Comparison of ENCODE assay signal across 11 mouse cellular contexts in the genomic region with DNA sequence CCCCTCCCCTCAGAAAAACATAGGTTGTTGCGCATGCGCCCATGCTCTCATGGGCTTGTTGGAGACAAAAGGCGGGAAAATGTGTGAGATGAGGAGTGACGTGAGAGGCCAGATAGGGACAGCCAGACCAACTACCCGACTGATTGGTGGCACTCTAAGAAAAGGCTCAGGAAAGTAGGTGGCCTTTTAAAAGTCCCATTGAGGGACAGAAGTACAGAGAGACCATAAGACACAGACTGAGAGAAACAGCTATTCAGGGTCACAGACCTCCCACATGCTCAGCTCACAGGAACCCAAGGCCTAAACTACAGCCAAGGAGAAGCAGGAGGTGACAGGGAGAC. TPM values are rescaled to one million over a fixed set of nuclear protein-coding genes. Genes with fewer than 3 reads are reported as not detected.
DNase-seq lines count a peak whose midpoint lies in the region; ATAC-seq lines count a peak whose summit lies in the region.
"Had no signal": no experiment of that assay in that cellular context is flagged by ENCODE, and none has a peak within 500 bp of the region (broad histone marks: within the 10 kb centered on the region; RNA-seq: fewer than 3 reads in every experiment).

No protein-coding gene starts in this region.

- peaks cover 24% of the 10 kb centered on the region for H3K27me3 ChIP-seq in heart, embryonic 12.5 days (replicated peaks)
- peaks cover 40% of the 10 kb centered on the region for H3K27me3 ChIP-seq in midbrain, embryonic 10.5 days (ENCODE audit: low read depth, poor library complexity, severe bottlenecking)
- peaks cover 4% of the 10 kb centered on the region for H3K27me3 ChIP-seq in midbrain, embryonic 11.5 days (ENCODE audit: control insufficient read depth, insufficient read depth, low read length)
- H3K27me3 ChIP-seq in limb, embryonic 15.5 days: peaks cover 7% of the 10 kb centered on the region; the same call in 1 of the 2 replicates
- H3K27me3 ChIP-seq in stomach, embryonic 16.5 days (ENCODE audit: control insufficient read depth, insufficient read depth, low read length): no peaks in the 10 kb centered on the region

- peak; percentile 19; the same call in 1 of the 2 replicates for ATAC-seq in heart, embryonic 12.5 days (ENCODE audit: insufficient number of reproducible peaks, low FRiP score)
- no peak for ATAC-seq in midbrain, embryonic 11.5 days (ENCODE audit: low FRiP score)
- ATAC-seq in limb, embryonic 15.5 days (ENCODE audit: insufficient number of reproducible peaks, low FRiP score, low TSS enrichment, low read depth): no peak
- ATAC-seq in stomach, embryonic 16.5 days (ENCODE audit: insufficient read depth, low FRiP score): 0 out of 2 replicates have a peak, but pooled peaks have one; percentile 3

- H3K9me3 ChIP-seq in heart, embryonic 12.5 days (replicated peaks): no peaks in the 10 kb centered on the region
- no peaks in the 10 kb centered on the region for H3K9me3 ChIP-seq in midbrain, embryonic 10.5 days (replicated peaks)
- no peaks in the 10 kb centered on the region for H3K9me3 ChIP-seq in midbrain, embryonic 11.5 days (ENCODE audit: control insufficient read depth, low read length)
- no peaks in the 10 kb centered on the region for H3K9me3 ChIP-seq in limb, embryonic 15.5 days
- H3K9me3 ChIP-seq in stomach, embryonic 16.5 days (replicated peaks; ENCODE audit: control insufficient read depth, low read length): no peaks in the 10 kb centered on the region

- DNase-seq in heart, adult 11 months: no peak
- DNase-seq in midbrain, embryonic 10.5 days (ENCODE audit: low spot score): no peak
- DNase-seq in midbrain, embryonic 11.5 days (ENCODE audit: low spot score, missing footprints): no peak
- DNase-seq in left cerebral cortex, adult 11 months (ENCODE audit: low spot score): no peak
- no peak for DNase-seq in urinary bladder, postnatal 10 days (ENCODE audit: low spot score)

- no peak overlapping the region for H3K4me3 ChIP-seq in heart, embryonic 12.5 days
- peak overlapping the region; percentile 52; the same call in 1 of the 2 replicates for H3K4me3 ChIP-seq in midbrain, embryonic 10.5 days
- H3K4me3 ChIP-seq in midbrain, embryonic 11.5 days (ENCODE audit: low read depth, low read length): no peak overlapping the region
- H3K4me3 ChIP-seq in limb, embryonic 15.5 days: peak overlapping the region; percentile 45; the same call in 1 of the 2 replicates
- no peak overlapping the region; the same call in 1 of the 2 replicates for H3K4me3 ChIP-seq in stomach, embryonic 16.5 days (replicated peaks; ENCODE audit: low read length)

- no peak overlapping the region for H3K9ac ChIP-seq in heart, embryonic 12.5 days
- no peak overlapping the region for H3K9ac ChIP-seq in midbrain, embryonic 11.5 days (ENCODE audit: low read length)
- H3K9ac ChIP-seq in limb, embryonic 15.5 days: no peak overlapping the region
- no peak overlapping the region for H3K9ac ChIP-seq in stomach, embryonic 16.5 days (ENCODE audit: low read length)

- H3K27ac ChIP-seq in heart, embryonic 12.5 days (ENCODE audit: poor library complexity, severe bottlenecking): no peak overlapping the region
- H3K27ac ChIP-seq in midbrain, embryonic 10.5 days (replicated peaks): peak overlapping the region; percentile 89
- H3K27ac ChIP-seq in midbrain, embryonic 11.5 days (ENCODE audit: low read depth, low read length): no peak overlapping the region
- no peak overlapping the region for H3K27ac ChIP-seq in limb, embryonic 15.5 days
- no peak overlapping the region for H3K27ac ChIP-seq in stomach, embryonic 16.5 days (ENCODE audit: low read length)
- H3K27ac ChIP-seq: macrophage had no signal

- 2% methylated on average over 5 of the region's 5 CpGs for WGBS in heart, embryonic 12.5 days
- WGBS in midbrain, embryonic 10.5 days: 2% methylated on average over 5 of the region's 5 CpGs
- WGBS in midbrain, embryonic 11.5 days: 0% methylated on average over 5 of the region's 5 CpGs
- under 1% methylated on average over 5 of the region's 5 CpGs for WGBS in limb, embryonic 15.5 days
- WGBS in stomach, embryonic 16.5 days: under 1% methylated on average over 5 of the region's 5 CpGs

- peak overlapping the region; percentile 70; the same call in 1 of the 2 replicates for H3K4me2 ChIP-seq in heart, embryonic 12.5 days
- no peak overlapping the region for H3K4me2 ChIP-seq in midbrain, embryonic 11.5 days
- H3K4me2 ChIP-seq in limb, embryonic 15.5 days: peak overlapping the region; percentile 56; the same call in 1 of the 2 replicates
- peak overlapping the region; percentile 50; the same call in 1 of the 2 replicates for H3K4me2 ChIP-seq in stomach, embryonic 16.5 days (ENCODE audit: low read depth, low read length)

- no peaks in the 10 kb centered on the region; the same call in 1 of the 2 replicates for H3K4me1 ChIP-seq in heart, embryonic 12.5 days (replicated peaks)
- peaks cover 12% of the 10 kb centered on the region for H3K4me1 ChIP-seq in midbrain, embryonic 10.5 days
- H3K4me1 ChIP-seq in midbrain, embryonic 11.5 days (ENCODE audit: control insufficient read depth, insufficient read depth, low read length): peaks cover 3% of the 10 kb centered on the region; the same call in 1 of the 2 replicates
- peaks cover 5% of the 10 kb centered on the region; the same call in 1 of the 2 replicates for H3K4me1 ChIP-seq in limb, embryonic 15.5 days
- H3K4me1 ChIP-seq in stomach, embryonic 16.5 days (ENCODE audit: control insufficient read depth, insufficient read depth, low read length): no peaks in the 10 kb centered on the region

- no peaks in the 10 kb centered on the region for H3K36me3 ChIP-seq in heart, embryonic 12.5 days
- H3K36me3 ChIP-seq in midbrain, embryonic 10.5 days: no peaks in the 10 kb centered on the region
- no peaks in the 10 kb centered on the region for H3K36me3 ChIP-seq in midbrain, embryonic 11.5 days (ENCODE audit: control insufficient read depth, insufficient read depth, low read length)
- no peaks in the 10 kb centered on the region for H3K36me3 ChIP-seq in limb, embryonic 15.5 days
- no peaks in the 10 kb centered on the region for H3K36me3 ChIP-seq in stomach, embryonic 16.5 days (ENCODE audit: control insufficient read depth, insufficient read depth, low read length)

RNA-seq across cellular contexts. Expression of a gene that starts 20.4 kb away (rescaled TPM):
- polyA plus RNA-seq in heart, embryonic 12.5 days (2016; fragmentation: Nextera tagmentation; extraction: Ambion mirVana): 0.40 and 0.94 TPM in 2 replicates
- polyA plus RNA-seq in midbrain, embryonic 10.5 days (2016; fragmentation: Nextera tagmentation; extraction: Ambion mirVana): 1.7 TPM in 2 replicates
- 0.31 and 1.1 TPM in 2 replicates for polyA plus RNA-seq in midbrain, embryonic 11.5 days (2014; fragmentation: Nextera tagmentation; extraction: Ambion mirVana)
- 0.43 and 0.58 TPM in 2 replicates for polyA plus RNA-seq in limb, embryonic 15.5 days (2015; fragmentation: Nextera tagmentation; extraction: Ambion mirVana)
- polyA plus RNA-seq in stomach, embryonic 16.5 days (2015; fragmentation: Nextera tagmentation; extraction: Ambion mirVana): 0.84 and 1.2 TPM in 2 replicates
- polyA plus RNA-seq: CD4-positive, CD25-positive, alpha-beta regulatory T cell, adult 4 months had no signal

RNA-seq across cellular contexts. Expression of a gene that starts 22.1 kb away (rescaled TPM):
- 0.55 and 0.63 TPM in 2 replicates for polyA plus RNA-seq in heart, embryonic 12.5 days (2016; fragmentation: Nextera tagmentation; extraction: Ambion mirVana)
- polyA plus RNA-seq in midbrain, embryonic 10.5 days (2016; fragmentation: Nextera tagmentation; extraction: Ambion mirVana): 1.9 and 2.0 TPM in 2 replicates
- 1.5 and 2.1 TPM in 2 replicates for polyA plus RNA-seq in midbrain, embryonic 11.5 days (2014; fragmentation: Nextera tagmentation; extraction: Ambion mirVana)
- 2.2 and 3.2 TPM in 2 replicates for polyA plus RNA-seq in limb, embryonic 15.5 days (2015; fragmentation: Nextera tagmentation; extraction: Ambion mirVana)
- polyA plus RNA-seq in stomach, embryonic 16.5 days (2015; fragmentation: Nextera tagmentation; extraction: Ambion mirVana): 1.3 and 1.5 TPM in 2 replicates
- polyA plus RNA-seq: activated CD4-positive, CD25-positive, alpha-beta regulatory T cell, adult 4 months; CD4-positive, CD25-positive, alpha-beta regulatory T cell, adult 4 months; macrophage had no signal

RNA-seq across cellular contexts. Expression of a gene that starts 22.8 kb away (rescaled TPM):
- 2.3 and 2.4 TPM in 2 replicates for polyA plus RNA-seq in heart, embryonic 12.5 days (2016; fragmentation: Nextera tagmentation; extraction: Ambion mirVana)
- polyA plus RNA-seq in midbrain, embryonic 10.5 days (2016; fragmentation: Nextera tagmentation; extraction: Ambion mirVana): 2.4 and 3.5 TPM in 2 replicates
- polyA plus RNA-seq in midbrain, embryonic 11.5 days (2014; fragmentation: Nextera tagmentation; extraction: Ambion mirVana): 9.2 and 10.3 TPM in 2 replicates
- 0.55 and 0.87 TPM in 2 replicates for polyA plus RNA-seq in limb, embryonic 15.5 days (2015; fragmentation: Nextera tagmentation; extraction: Ambion mirVana)
- polyA plus RNA-seq in stomach, embryonic 16.5 days (2015; fragmentation: Nextera tagmentation; extraction: Ambion mirVana): 0.31 and 0.52 TPM in 2 replicates
- polyA plus RNA-seq: activated CD4-positive, CD25-positive, alpha-beta regulatory T cell, adult 4 months; CD4-positive, CD25-positive, alpha-beta regulatory T cell, adult 4 months; macrophage had no signal

RNA-seq across cellular contexts. Expression of a gene that starts 59.2 kb away (rescaled TPM):
- 0.46 and 1.5 TPM in 2 replicates for polyA plus RNA-seq in heart, embryonic 12.5 days (2016; fragmentation: Nextera tagmentation; extraction: Ambion mirVana)
- 0.99 and 2.0 TPM in 2 replicates for polyA plus RNA-seq in midbrain, embryonic 10.5 days (2016; fragmentation: Nextera tagmentation; extraction: Ambion mirVana)
- polyA plus RNA-seq in midbrain, embryonic 11.5 days (2014; fragmentation: Nextera tagmentation; extraction: Ambion mirVana): 1.8 and 2.9 TPM in 2 replicates
- polyA plus RNA-seq in limb, embryonic 15.5 days (2015; fragmentation: Nextera tagmentation; extraction: Ambion mirVana): 0.29 and 0.56 TPM in 2 replicates
- 0.72 and 0.87 TPM in 2 replicates for polyA plus RNA-seq in stomach, embryonic 16.5 days (2015; fragmentation: Nextera tagmentation; extraction: Ambion mirVana)
- polyA plus RNA-seq: activated CD4-positive, CD25-positive, alpha-beta regulatory T cell, adult 4 months; macrophage had no signal

Comparison
In these comparisons a context has a peak if more than half of its experiments do, and no peak if none do; other contexts are left out.
1. H3K4me3 ChIP-seq: peak in midbrain, embryonic 10.5 days (single experiment) and limb, embryonic 15.5 days (single experiment); none in heart, embryonic 12.5 days (single experiment), midbrain, embryonic 11.5 days (single experiment) and stomach, embryonic 16.5 days (single experiment).
2. ATAC-seq: peak in heart, embryonic 12.5 days (single experiment) and stomach, embryonic 16.5 days (single experiment); none in midbrain, embryonic 11.5 days (single experiment) and limb, embryonic 15.5 days (single experiment).